Mouse (Mus musculus) small intestine, adult 2 months (tissue): ENCODE data around the gene Trappc12.

ENCODE experiments used
- CTCF ChIP-seq: fragments of 200-500 bp; IDR thresholded peaks from 2 replicates; pipeline ENCODE4 v1.5.1; 2012; ENCODE audit warnings: low read depth, mild to moderate bottlenecking, control low read depth, inconsistent platforms, low read length, moderate library complexity, mixed read lengths; ENCODE audit not compliant: insufficient replicate concordance, insufficient read length; ENCODE audit errors: extremely low read depth
- POLR2A ChIP-seq: fragments of 200-500 bp; IDR thresholded peaks from 2 replicates; pipeline ENCODE4 v1.6.1; 2012; ENCODE audit warnings: low read depth, mild to moderate bottlenecking, control low read depth, inconsistent platforms, low read length, moderate library complexity

DNA sequence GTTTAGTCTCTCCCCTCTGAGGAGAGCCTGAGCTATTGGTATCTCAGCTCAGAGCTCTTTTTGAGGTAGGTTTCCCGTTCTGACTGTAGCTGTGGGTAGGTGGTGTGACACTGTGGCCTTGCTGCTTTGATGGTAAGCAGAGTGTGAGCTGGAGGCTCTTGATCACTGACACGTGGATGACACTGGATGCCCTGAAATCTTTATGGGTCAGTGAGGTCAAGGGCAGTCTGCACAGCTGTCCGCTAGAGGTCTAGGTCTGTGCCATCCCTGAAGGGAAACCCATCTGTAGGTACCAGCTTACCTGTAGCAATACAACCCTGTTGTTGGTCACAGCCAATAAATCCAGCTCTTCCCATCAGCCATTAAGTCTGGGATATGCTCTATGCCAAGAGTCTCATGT is 64.5 kb downstream of the Trappc12 start:
- TF ChIP-seq CTCF (no peak), POLR2A (no peak)
